Mouse (Mus musculus) heart, embryonic 10.5 days (tissue): ENCODE measurements at regions not wholly inside any gene's neighbourhood (a gene's known extent, or its start where the extent isn't known, plus 50 kb on each side); places are given as distances from the start of the nearest gene placed in this dataset.

Source experiments
- DNase-seq: peaks from one replicate; pipeline ENCODE4 v3.0.0-alpha.2; 2017; ENCODE audit warnings: low spot score
- H3K27ac ChIP-seq: fragments of 300-500 bp; sonication (generic); 2 replicates; pipeline ENCODE4 v1.5.1; 2016; ENCODE audit warnings: mild to moderate bottlenecking
- H3K27me3 ChIP-seq: fragments of 300-500 bp; sonication (generic); 2 replicates; pipeline ENCODE4 v1.6.1; 2016; ENCODE audit warnings: mild to moderate bottlenecking; ENCODE audit not compliant: poor library complexity, insufficient read depth, severe bottlenecking
- H3K36me3 ChIP-seq: fragments of 300-500 bp; sonication (generic); 2 replicates; pipeline ENCODE4 v1.6.1; 2016; ENCODE audit warnings: mild to moderate bottlenecking, moderate library complexity
- H3K4me1 ChIP-seq: fragments of 300-500 bp; sonication (generic); 2 replicates; pipeline ENCODE4 v1.6.1; 2016; ENCODE audit warnings: mild to moderate bottlenecking
- H3K4me3 ChIP-seq: fragments of 300-500 bp; sonication (generic); 2 replicates; pipeline ENCODE4 v1.5.1; 2016; ENCODE audit warnings: mild to moderate bottlenecking, moderate library complexity
- H3K9me3 ChIP-seq: fragments of 300-500 bp; sonication (generic); 2 replicates; pipeline ENCODE4 v1.6.1; 2016; ENCODE audit warnings: mild to moderate bottlenecking, moderate library complexity
- WGBS: fragments of 180-500 bp; shearing (Covaris S2); methylation state at CpG from one replicate; pipeline ENCODE4 v1.1.7; 2016; 5-methylcytosine and 5-hydroxymethylcytosine counted together

DNA sequence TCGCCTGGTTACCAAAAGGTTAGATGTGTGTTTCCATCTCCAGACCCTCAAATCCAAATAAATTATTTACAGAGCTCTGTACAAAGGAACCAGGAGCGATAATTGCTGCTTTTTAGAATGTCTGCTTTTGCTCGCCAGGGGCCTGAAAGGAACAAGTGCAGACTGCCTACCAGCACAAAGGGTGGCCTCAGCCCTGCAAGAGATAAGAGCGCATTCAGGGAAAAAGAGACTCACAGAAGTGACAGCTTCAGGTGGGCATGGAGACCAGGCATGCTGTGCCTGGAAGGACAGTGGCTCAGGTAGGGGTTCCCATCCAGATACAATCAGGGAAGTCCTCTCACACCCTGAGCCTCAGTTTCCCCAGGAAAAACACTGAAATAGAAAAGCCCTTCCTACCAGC lies 114.0 kb upstream of the D7Ertd443e start:
- DNase-seq, result no peak
- H3K4me3 ChIP-seq, result 0 out of 2 replicates have a peak overlapping the region, but pooled peaks have one; percentile 20
- 19% methylated on average over 4 of the region's 4 CpGs for WGBS
- peaks cover 13% of the 10 kb centered on the region for H3K4me1 ChIP-seq
- no peaks in the 10 kb centered on the region for H3K27me3 ChIP-seq
- no peaks in the 10 kb centered on the region for H3K9me3 ChIP-seq
- no peaks in the 10 kb centered on the region for H3K36me3 ChIP-seq
- H3K27ac ChIP-seq, result peak overlapping the region; percentile 67

DNA sequence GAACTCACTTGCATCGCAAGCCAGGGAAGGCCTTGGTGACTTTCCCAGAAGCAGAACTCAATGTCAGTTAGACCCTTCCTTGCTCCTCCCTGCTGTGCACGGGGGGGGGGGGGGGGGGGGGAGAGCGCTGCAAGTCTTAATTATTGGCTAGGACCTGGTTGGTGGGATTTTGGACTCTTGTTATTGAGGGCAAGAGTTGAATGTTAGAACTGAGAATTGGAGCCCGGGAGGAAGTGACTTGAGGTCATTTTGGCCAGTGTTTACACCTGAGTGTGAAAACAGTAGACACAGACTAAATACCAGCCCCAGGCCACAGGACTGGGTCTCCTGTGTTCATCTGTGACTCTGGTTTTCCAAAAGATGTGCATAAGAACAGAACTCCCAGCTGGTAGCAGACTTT lies 114.7 kb upstream of the D7Ertd443e start:
- no peak overlapping the region for H3K4me3 ChIP-seq
- 47% methylated on average over 4 of the region's 4 CpGs for WGBS
- no peak overlapping the region for H3K27ac ChIP-seq
- no peaks in the 10 kb centered on the region for H3K9me3 ChIP-seq
- no peaks in the 10 kb centered on the region for H3K27me3 ChIP-seq
- H3K36me3 ChIP-seq, result no peaks in the 10 kb centered on the region
- H3K4me1 ChIP-seq, result peaks cover 13% of the 10 kb centered on the region
- no peak for DNase-seq

- WGBS, result 29% methylated on average over 1 of the region's 1 CpGs
- peaks cover 13% of the 10 kb centered on the region for H3K4me1 ChIP-seq
- no peak overlapping the region for H3K27ac ChIP-seq
- H3K27me3 ChIP-seq, result no peaks in the 10 kb centered on the region
- H3K36me3 ChIP-seq, result no peaks in the 10 kb centered on the region
- no peaks in the 10 kb centered on the region for H3K9me3 ChIP-seq
- no peak for DNase-seq
- no peak overlapping the region for H3K4me3 ChIP-seq
Observed at GRCm38 (mm10) chr7:134501079-134501478, 115.6 kb upstream of the D7Ertd443e start.

- no peak for DNase-seq
- H3K27me3 ChIP-seq, result no peaks in the 10 kb centered on the region
- no peak overlapping the region for H3K4me3 ChIP-seq
- no peaks in the 10 kb centered on the region for H3K9me3 ChIP-seq
- 64% methylated on average over 6 of the region's 6 CpGs for WGBS
- no peak overlapping the region for H3K27ac ChIP-seq
- no peaks in the 10 kb centered on the region for H3K36me3 ChIP-seq
- no peaks in the 10 kb centered on the region for H3K4me1 ChIP-seq
Observed at GRCm38 (mm10) chr7:134510333-134510928, 125.0 kb upstream of the D7Ertd443e start.

GRCm38 (mm10) chr7:134519372-134519975 lies 134.0 kb upstream of the D7Ertd443e start:
- Histone ChIP-seq H3K36me3 (no peaks in the 10 kb centered on the region), H3K9me3 (no peaks in the 10 kb centered on the region), H3K27ac (no peak overlapping the region), H3K4me3 (no peak overlapping the region), H3K4me1 (no peaks in the 10 kb centered on the region), H3K27me3 (no peaks in the 10 kb centered on the region)
- DNase-seq, result no peak
- 59% methylated on average over 9 of the region's 9 CpGs for WGBS

DNA sequence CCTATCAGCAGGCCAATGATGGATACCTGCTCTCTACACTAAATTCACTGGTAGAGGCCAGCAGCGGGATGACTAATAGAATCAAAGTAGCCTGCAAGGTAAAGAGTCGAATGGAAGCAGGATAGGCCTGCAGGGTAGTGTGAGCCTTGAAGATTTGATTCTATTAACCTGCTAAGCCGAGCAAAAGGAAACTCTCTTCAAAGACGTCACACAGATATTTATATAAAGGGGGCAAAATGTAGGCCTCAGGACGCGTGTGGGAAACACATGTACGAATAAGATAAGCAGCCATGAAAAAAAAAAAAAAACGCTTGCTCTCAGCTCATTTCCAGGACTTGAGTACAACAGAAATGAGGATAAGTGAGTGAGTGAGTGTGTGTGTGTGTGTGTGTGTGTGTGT lies 138.4 kb upstream of the D7Ertd443e start:
- WGBS, result 59% methylated on average over 8 of the region's 8 CpGs
- H3K27ac ChIP-seq, result no peak overlapping the region
- H3K4me3 ChIP-seq, result no peak overlapping the region
- H3K36me3 ChIP-seq, result no peaks in the 10 kb centered on the region
- H3K9me3 ChIP-seq, result no peaks in the 10 kb centered on the region
- no peaks in the 10 kb centered on the region for H3K27me3 ChIP-seq
- DNase-seq, result no peak
- H3K4me1 ChIP-seq, result no peaks in the 10 kb centered on the region

DNA sequence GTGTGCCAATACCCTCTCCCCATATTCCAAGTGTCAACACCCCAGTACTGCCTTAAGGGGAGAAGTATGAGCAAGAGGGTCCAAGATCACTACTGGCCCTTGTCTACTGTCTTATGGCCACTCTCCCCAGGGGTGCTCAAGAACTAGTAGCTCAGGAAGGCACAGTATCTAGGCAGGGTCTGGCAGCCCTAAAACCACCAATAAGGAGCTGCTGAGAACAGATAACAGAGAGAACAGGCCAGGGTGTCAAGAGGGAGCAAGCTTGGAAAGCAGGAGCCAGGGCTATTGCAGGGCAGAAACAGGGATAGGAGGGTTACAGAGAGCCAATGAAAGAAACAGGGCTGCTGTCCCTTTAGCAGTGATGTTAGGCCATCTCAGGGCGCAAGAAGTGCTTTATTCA lies 139.6 kb upstream of the D7Ertd443e start:
- 72% methylated on average over 1 of the region's 1 CpGs for WGBS
- Histone ChIP-seq H3K27me3 (no peaks in the 10 kb centered on the region), H3K9me3 (no peaks in the 10 kb centered on the region), H3K4me3 (no peak overlapping the region), H3K4me1 (no peaks in the 10 kb centered on the region), H3K27ac (no peak overlapping the region), H3K36me3 (no peaks in the 10 kb centered on the region)
- DNase-seq, result no peak

DNA sequence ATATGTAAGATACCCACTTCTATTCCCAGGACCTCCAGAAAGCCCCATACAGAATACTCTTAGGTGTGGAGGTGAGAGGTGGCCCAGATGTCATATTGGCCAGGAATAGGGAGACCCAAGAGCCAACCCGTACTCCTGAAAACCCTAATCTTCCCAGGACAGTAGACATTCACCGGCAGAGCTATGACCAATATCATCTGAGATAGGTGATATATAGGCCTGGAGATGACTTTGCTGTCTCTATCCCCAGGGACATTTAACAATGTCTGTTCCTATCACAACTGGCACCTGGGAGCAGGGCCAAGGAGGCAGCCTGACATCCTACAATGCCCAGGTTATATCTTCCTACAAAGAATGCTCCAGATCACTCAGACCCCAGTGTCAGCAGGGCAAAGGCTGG lies 140.0 kb upstream of the D7Ertd443e start:
- no peaks in the 10 kb centered on the region for H3K27me3 ChIP-seq
- no peaks in the 10 kb centered on the region for H3K36me3 ChIP-seq
- H3K9me3 ChIP-seq, result no peaks in the 10 kb centered on the region
- no peaks in the 10 kb centered on the region for H3K4me1 ChIP-seq
- 79% methylated on average over 2 of the region's 2 CpGs for WGBS
- H3K4me3 ChIP-seq, result no peak overlapping the region
- H3K27ac ChIP-seq, result no peak overlapping the region
- DNase-seq, result no peak

DNA sequence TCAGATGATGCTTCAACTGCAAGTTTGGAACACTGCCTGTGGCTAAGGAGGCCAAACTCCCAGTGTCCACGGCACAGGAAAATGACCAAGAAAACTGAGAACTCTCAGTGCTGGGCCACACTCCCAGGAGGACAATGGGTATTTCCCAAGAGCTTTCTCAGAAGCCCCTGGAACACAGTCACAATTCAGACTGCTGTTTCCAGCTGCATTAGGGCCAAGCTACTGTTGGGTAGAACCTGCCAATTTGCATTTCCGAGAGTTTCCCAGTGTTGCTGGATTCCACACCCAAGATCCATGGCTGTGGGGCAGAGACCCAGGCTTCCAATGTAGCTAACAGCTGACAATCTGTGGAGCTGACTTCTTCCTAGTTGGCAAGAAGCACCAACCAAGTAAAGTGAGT lies 141.9 kb upstream of the D7Ertd443e start:
- no peaks in the 10 kb centered on the region for H3K9me3 ChIP-seq
- no peaks in the 10 kb centered on the region for H3K36me3 ChIP-seq
- DNase-seq, result no peak
- no peaks in the 10 kb centered on the region for H3K27me3 ChIP-seq
- H3K4me1 ChIP-seq, result no peaks in the 10 kb centered on the region
- no peak overlapping the region for H3K4me3 ChIP-seq
- H3K27ac ChIP-seq, result no peak overlapping the region
- WGBS, result 78% methylated on average over 2 of the region's 2 CpGs

- Histone ChIP-seq H3K9me3 (no peaks in the 10 kb centered on the region), H3K4me3 (no peak overlapping the region), H3K36me3 (no peaks in the 10 kb centered on the region), H3K4me1 (no peaks in the 10 kb centered on the region), H3K27me3 (no peaks in the 10 kb centered on the region), H3K27ac (no peak overlapping the region)
- no peak for DNase-seq
- 77% methylated on average over 3 of the region's 3 CpGs for WGBS
Observed at GRCm38 (mm10) chr7:134528026-134528425, 142.4 kb upstream of the Dock1 start.

DNA sequence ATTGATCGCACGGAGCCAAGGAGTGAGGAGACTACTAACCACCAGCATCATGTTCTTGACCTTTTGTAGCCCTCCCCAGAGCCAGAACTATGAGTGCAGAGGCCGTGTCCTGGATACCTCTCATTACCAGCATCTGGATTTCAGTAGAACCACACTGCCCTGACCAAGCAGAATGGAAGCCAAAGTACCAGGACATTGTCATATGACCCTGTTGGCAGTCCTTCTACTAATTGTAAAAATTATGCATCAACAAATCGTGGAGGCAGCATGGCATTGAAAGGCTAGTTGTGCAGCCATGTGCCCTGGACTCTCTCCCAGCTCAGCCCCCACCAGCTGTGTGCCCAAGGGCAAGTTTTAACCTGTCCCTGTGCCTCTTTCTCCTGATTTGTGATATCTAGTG lies 135.6 kb upstream of the Dock1 start:
- Histone ChIP-seq H3K36me3 (no peaks in the 10 kb centered on the region), H3K4me3 (no peak overlapping the region), H3K9me3 (no peaks in the 10 kb centered on the region), H3K27me3 (no peaks in the 10 kb centered on the region), H3K4me1 (no peaks in the 10 kb centered on the region), H3K27ac (no peak overlapping the region)
- WGBS, result 80% methylated on average over 4 of the region's 4 CpGs
- DNase-seq, result no peak

DNA sequence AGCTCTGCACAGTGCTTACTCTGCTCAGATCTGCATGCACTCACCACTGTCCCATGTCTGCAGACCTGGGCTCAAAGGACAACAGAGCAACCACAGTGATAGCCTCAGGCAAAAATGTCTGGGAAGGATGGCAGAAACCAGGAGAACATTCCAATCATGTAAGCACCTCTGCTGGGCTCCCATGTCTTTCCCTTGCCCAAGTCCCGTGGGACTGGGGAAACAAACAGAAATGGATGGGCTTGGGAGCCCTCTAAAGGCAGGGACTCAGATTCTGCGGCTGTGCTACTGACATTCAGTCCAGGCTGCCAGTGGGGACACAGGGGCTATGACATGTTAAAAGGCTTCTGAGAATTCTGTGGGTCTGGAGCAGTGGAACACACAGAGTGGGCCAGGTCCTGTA lies 128.8 kb upstream of the Dock1 start:
- Histone ChIP-seq H3K4me1 (no peaks in the 10 kb centered on the region), H3K4me3 (no peak overlapping the region), H3K36me3 (no peaks in the 10 kb centered on the region), H3K27ac (no peak overlapping the region), H3K9me3 (no peaks in the 10 kb centered on the region), H3K27me3 (no peaks in the 10 kb centered on the region)
- no peak for DNase-seq
- WGBS, result 48% methylated on average over 2 of the region's 2 CpGs

DNA sequence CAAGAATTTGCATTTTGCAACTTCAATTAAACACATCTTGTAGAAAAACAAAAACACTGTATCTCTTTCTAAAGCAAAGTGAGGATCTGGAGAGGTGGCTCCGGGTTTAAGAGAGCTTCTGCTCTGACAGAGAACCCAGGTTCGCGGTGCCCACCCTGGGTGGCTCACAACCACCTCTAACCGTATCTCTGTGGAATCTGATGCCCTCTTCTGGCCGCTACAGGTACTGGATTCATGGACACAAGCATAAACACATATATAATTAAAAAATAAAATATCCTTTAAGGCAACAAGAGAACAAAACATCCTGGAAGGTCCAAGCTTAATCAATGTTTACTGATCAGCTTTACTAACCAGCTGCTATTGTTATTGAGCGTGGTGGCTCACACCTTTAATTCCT lies 124.3 kb upstream of the Dock1 start:
- Histone ChIP-seq H3K36me3 (no peaks in the 10 kb centered on the region), H3K27me3 (no peaks in the 10 kb centered on the region), H3K9me3 (no peaks in the 10 kb centered on the region), H3K27ac (no peak overlapping the region), H3K4me3 (no peak overlapping the region), H3K4me1 (peaks cover 6% of the 10 kb centered on the region; the same call in 1 of the 2 replicates)
- 71% methylated on average over 6 of the region's 6 CpGs for WGBS
- no peak for DNase-seq
